Mouse (Mus musculus) heart, embryonic 11.5 days (tissue): ENCODE results near the gene Ankle2. TPM values are rescaled to one million over a fixed set of nuclear protein-coding genes. Genes with fewer than 3 reads are reported as not detected.

Experiments
- ATAC-seq: fragments of 200-750 bp; cut with Nextera tagmentation; replicated peaks from 2 replicates; pipeline ENCODE4 v1.8.0; 2017; ENCODE audit warnings: moderate library complexity; ENCODE audit not compliant: insufficient number of reproducible peaks, low FRiP score, low TSS enrichment
- H3K27ac ChIP-seq: fragments of 300-500 bp; sonication (generic); 2 replicates; pipeline ENCODE4 v1.5.1; 2014; ENCODE audit warnings: mild to moderate bottlenecking, low read depth, low read length
- H3K27me3 ChIP-seq: fragments of 300-500 bp; sonication (generic); 2 replicates; pipeline ENCODE4 v1.6.1; 2014; ENCODE audit warnings: mild to moderate bottlenecking, low read length, mixed read lengths; ENCODE audit not compliant: control insufficient read depth, insufficient read depth
- H3K36me3 ChIP-seq: fragments of 300-500 bp; sonication (generic); 2 replicates; pipeline ENCODE4 v1.6.1; 2014; ENCODE audit warnings: mild to moderate bottlenecking, low read length, moderate library complexity, mixed read lengths; ENCODE audit not compliant: control insufficient read depth, insufficient read depth
- H3K4me1 ChIP-seq: fragments of 300-500 bp; sonication (generic); 2 replicates; pipeline ENCODE4 v1.6.1; 2014; ENCODE audit warnings: low read length; ENCODE audit not compliant: control insufficient read depth, insufficient read depth
- H3K4me2 ChIP-seq: fragments of 300-500 bp; sonication (generic); 2 replicates; pipeline ENCODE4 v1.6.1; 2014; ENCODE audit warnings: mild to moderate bottlenecking, moderate library complexity
- H3K4me3 ChIP-seq: fragments of 300-500 bp; sonication (generic); 2 replicates; pipeline ENCODE4 v1.5.1; 2014; ENCODE audit warnings: low read depth, low read length
- H3K9ac ChIP-seq: fragments of 300-500 bp; sonication (generic); 2 replicates; pipeline ENCODE4 v1.6.1; 2014; ENCODE audit warnings: mild to moderate bottlenecking, low read depth, low read length, moderate library complexity
- H3K9me3 ChIP-seq: fragments of 300-500 bp; sonication (generic); replicated peaks from 2 replicates; pipeline ENCODE4 v1.6.1; 2016; ENCODE audit warnings: low read length; ENCODE audit not compliant: control insufficient read depth
- WGBS: fragments of 180-500 bp; shearing (Covaris S2); extraction: QIAGEN DNeasy Blood & Tissue Kit; methylation state at CpG from one replicate; pipeline ENCODE4 v1.1.7; 2014; ENCODE audit not compliant: insufficient replicate concordance; 5-methylcytosine and 5-hydroxymethylcytosine counted together
- polyA plus RNA-seq: library from polyadenylated mRNA; unstranded; fragments of >200 nt; fragmentation: Nextera tagmentation; extraction: Ambion mirVana; gene quantifications from 2 replicates; pipeline ENCODE4 v1.2.1, GENCODE M21; 2014

Ankle2 gene
- polyA plus RNA-seq = 24.8 and 28.7 TPM in 2 replicates

GRCm38 (mm10) chr5:110230780-110231461 is at the start of gene Ankle2:
TSS of gene Ankle2 (plus strand) at chr5:110231004.
- Histone ChIP-seq H3K4me3 (peak within 1 kb of the TSS; percentile 80), H3K9ac (peak within 1 kb of the TSS; percentile 96), H3K27ac (peak within 1 kb of the TSS; percentile 92), H3K36me3 (0 out of 2 replicates have a peak, but pooled peaks cover 5% of the 10 kb centered on the region), H3K4me1 (peaks cover 11% of the 10 kb centered on the region; the same call in 1 of the 2 replicates), H3K9me3 (no peaks in the 10 kb centered on the region), H3K4me2 (peak within 1 kb of the TSS; percentile 74), H3K27me3 (no peaks in the 10 kb centered on the region)
- under 1% methylated on average over 72 of the region's 81 CpGs for WGBS
- ATAC-seq = peak; percentile 93

GRCm38 (mm10) chr5:110181716-110182115 is 49.1 kb upstream of the Ankle2 start:
- no peak overlapping the region for H3K4me2 ChIP-seq
- no peaks in the 10 kb centered on the region for H3K27me3 ChIP-seq
- WGBS = 87% methylated on average over 5 of the region's 5 CpGs
- peaks cover 16% of the 10 kb centered on the region for H3K36me3 ChIP-seq
- no peak overlapping the region for H3K27ac ChIP-seq
- no peaks in the 10 kb centered on the region for H3K9me3 ChIP-seq
- H3K4me1 ChIP-seq = peaks cover 6% of the 10 kb centered on the region
- no peak overlapping the region for H3K9ac ChIP-seq
- ATAC-seq = no peak
- H3K4me3 ChIP-seq = no peak overlapping the region

- no peaks in the 10 kb centered on the region for H3K27me3 ChIP-seq
- peaks cover 51% of the 10 kb centered on the region for H3K36me3 ChIP-seq
- no peaks in the 10 kb centered on the region for H3K4me1 ChIP-seq
- H3K4me3 ChIP-seq = no peak overlapping the region
- H3K27ac ChIP-seq = no peak overlapping the region
- ATAC-seq = no peak
- no peak overlapping the region for H3K4me2 ChIP-seq
- H3K9me3 ChIP-seq = no peaks in the 10 kb centered on the region
- 86% methylated on average over 10 of the region's 10 CpGs for WGBS
- H3K9ac ChIP-seq = no peak overlapping the region
Observed at GRCm38 (mm10) chr5:110203164-110203895, 27.5 kb upstream of the Ankle2 start.

- H3K4me2 ChIP-seq = no peak overlapping the region
- WGBS = 74% methylated on average over 6 of the region's 6 CpGs
- peaks cover 54% of the 10 kb centered on the region for H3K36me3 ChIP-seq
- no peaks in the 10 kb centered on the region for H3K4me1 ChIP-seq
- ATAC-seq = no peak
- H3K9ac ChIP-seq = no peak overlapping the region
- no peaks in the 10 kb centered on the region for H3K27me3 ChIP-seq
- no peaks in the 10 kb centered on the region for H3K9me3 ChIP-seq
- no peak overlapping the region for H3K4me3 ChIP-seq
- H3K27ac ChIP-seq = no peak overlapping the region
Observed at GRCm38 (mm10) chr5:110204777-110205176, 26.0 kb upstream of the Ankle2 start.

GRCm38 (mm10) chr5:110211312-110211711 is 19.5 kb upstream of the Ankle2 start:
- peaks cover 47% of the 10 kb centered on the region for H3K36me3 ChIP-seq
- no peak overlapping the region for H3K27ac ChIP-seq
- no peak overlapping the region for H3K9ac ChIP-seq
- no peak overlapping the region for H3K4me3 ChIP-seq
- ATAC-seq = no peak
- WGBS = 80% methylated on average over 2 of the region's 2 CpGs
- H3K9me3 ChIP-seq = no peaks in the 10 kb centered on the region
- no peak overlapping the region for H3K4me2 ChIP-seq
- no peaks in the 10 kb centered on the region for H3K27me3 ChIP-seq
- no peaks in the 10 kb centered on the region for H3K4me1 ChIP-seq

- 88% methylated on average over 3 of the region's 3 CpGs for WGBS
- Histone ChIP-seq H3K36me3 (peaks cover 49% of the 10 kb centered on the region), H3K27ac (no peak overlapping the region), H3K4me2 (no peak overlapping the region), H3K9ac (no peak overlapping the region), H3K27me3 (no peaks in the 10 kb centered on the region), H3K4me1 (no peaks in the 10 kb centered on the region), H3K4me3 (no peak overlapping the region), H3K9me3 (no peaks in the 10 kb centered on the region)
- no peak for ATAC-seq
Observed at GRCm38 (mm10) chr5:110216780-110217179, 14.0 kb upstream of the Ankle2 start.

GRCm38 (mm10) chr5:110220331-110220730 is 10.5 kb upstream of the Ankle2 start:
- Histone ChIP-seq H3K4me1 (no peaks in the 10 kb centered on the region), H3K27me3 (no peaks in the 10 kb centered on the region), H3K36me3 (peaks cover 32% of the 10 kb centered on the region), H3K27ac (no peak overlapping the region), H3K9ac (no peak overlapping the region), H3K9me3 (no peaks in the 10 kb centered on the region), H3K4me3 (no peak overlapping the region), H3K4me2 (no peak overlapping the region)
- 88% methylated on average over 4 of the region's 4 CpGs for WGBS
- ATAC-seq = no peak

- H3K27me3 ChIP-seq = no peaks in the 10 kb centered on the region
- ATAC-seq = no peak
- H3K9me3 ChIP-seq = no peaks in the 10 kb centered on the region
- no peak overlapping the region for H3K4me3 ChIP-seq
- H3K9ac ChIP-seq = no peak overlapping the region
- H3K27ac ChIP-seq = no peak overlapping the region
- H3K36me3 ChIP-seq = peaks cover 29% of the 10 kb centered on the region
- no peak overlapping the region for H3K4me2 ChIP-seq
- H3K4me1 ChIP-seq = no peaks in the 10 kb centered on the region
- WGBS = 85% methylated on average over 6 of the region's 6 CpGs
Observed at GRCm38 (mm10) chr5:110222757-110223156, 8.0 kb upstream of the Ankle2 start.
